Mouse (Mus musculus) liver, embryonic 15.5 days (tissue): Measurements from ENCODE around the gene Lpar5. TPM values are rescaled to one million over a fixed set of nuclear protein-coding genes. Genes with fewer than 3 reads are reported as not detected.

Experiments used
- ATAC-seq: fragments of 200-750 bp; cut with Nextera tagmentation; 2 replicates; pipeline ENCODE4 v1.8.0; 2017; ENCODE audit warnings: moderate number of reproducible peaks, mild to moderate bottlenecking, moderate library complexity; ENCODE audit not compliant: insufficient read depth
- H3K27ac ChIP-seq: fragments of 300-500 bp; sonication (generic); replicated peaks from 2 replicates; pipeline ENCODE4 v1.5.1; 2015; ENCODE audit warnings: mild to moderate bottlenecking, inconsistent platforms
- H3K27me3 ChIP-seq: fragments of 300-500 bp; sonication (generic); 2 replicates; pipeline ENCODE4 v1.6.1; 2015; ENCODE audit warnings: mild to moderate bottlenecking, inconsistent platforms
- H3K36me3 ChIP-seq: fragments of 300-500 bp; sonication (generic); replicated peaks from 2 replicates; pipeline ENCODE4 v1.6.1; 2015; ENCODE audit warnings: moderate library complexity, mild to moderate bottlenecking, inconsistent platforms
- H3K4me1 ChIP-seq: fragments of 300-500 bp; sonication (generic); replicated peaks from 2 replicates; pipeline ENCODE4 v1.6.1; 2015; ENCODE audit warnings: inconsistent platforms
- H3K4me2 ChIP-seq: fragments of 300-500 bp; sonication (generic); 2 replicates; pipeline ENCODE4 v1.6.1; 2015; ENCODE audit warnings: moderate library complexity, mild to moderate bottlenecking, inconsistent platforms
- H3K4me3 ChIP-seq: fragments of 300-500 bp; sonication (generic); replicated peaks from 2 replicates; pipeline ENCODE4 v1.5.1; 2015; ENCODE audit warnings: mild to moderate bottlenecking, inconsistent platforms
- H3K9ac ChIP-seq: fragments of 300-500 bp; sonication (generic); 2 replicates; pipeline ENCODE4 v1.6.1; 2015; ENCODE audit warnings: moderate library complexity, mild to moderate bottlenecking, inconsistent platforms
- H3K9me3 ChIP-seq: fragments of 300-500 bp; sonication (generic); replicated peaks from 2 replicates; pipeline ENCODE4 v1.6.1; 2016; ENCODE audit warnings: inconsistent platforms
- WGBS: fragments of 180-500 bp; shearing (Covaris S2); methylation state at CpG from one replicate; pipeline ENCODE4 v1.1.7; 2015; ENCODE audit warnings: mixed read lengths; ENCODE audit not compliant: insufficient replicate concordance; 5-methylcytosine and 5-hydroxymethylcytosine counted together
- polyA plus RNA-seq: library from polyadenylated mRNA; unstranded; fragments of >200 nt; fragmentation: Nextera tagmentation; extraction: Ambion mirVana; gene quantifications from 2 replicates; pipeline ENCODE4 v1.2.1, GENCODE M21; 2015

Lpar5 gene
- polyA plus RNA-seq, 1 experiment from 2014 or later: 1.3 TPM

- Histone ChIP-seq H3K4me1 (peaks cover 60% of the 10 kb centered on the region), H3K4me2 (peak overlapping the region; percentile 89), H3K27me3 (no peaks in the 10 kb centered on the region), H3K27ac (peak overlapping the region; percentile 94), H3K9ac (peak overlapping the region; percentile 79), H3K9me3 (no peaks in the 10 kb centered on the region), H3K4me3 (peak overlapping the region; percentile 79), H3K36me3 (peaks cover 39% of the 10 kb centered on the region)
- ATAC-seq: peak; percentile 35
- under 1% methylated on average over 43 of the region's 44 CpGs for whole genome bisulfite sequencing
Measured at GRCm38 (mm10) chr6:125096597-125097345, 29.1 kb downstream of the Lpar5 start.

GRCm38 (mm10) chr6:125097346-125097689, 29.6 kb downstream of the Lpar5 start:
- Histone ChIP-seq H3K4me2 (peak overlapping the region; percentile 89), H3K4me3 (peak overlapping the region; percentile 79), H3K27me3 (no peaks in the 10 kb centered on the region), H3K4me1 (peaks cover 64% of the 10 kb centered on the region), H3K9ac (peak overlapping the region; percentile 79), H3K9me3 (no peaks in the 10 kb centered on the region), H3K27ac (peak overlapping the region; percentile 94), H3K36me3 (peaks cover 45% of the 10 kb centered on the region)
- WGBS: 1% methylated on average over 12 of the region's 12 CpGs
- peak; percentile 2; the same call in 1 of the 2 replicates for ATAC-seq

- H3K9me3 ChIP-seq: no peaks in the 10 kb centered on the region
- H3K4me3 ChIP-seq: peak overlapping the region; percentile 79
- peak overlapping the region; percentile 89 for H3K4me2 ChIP-seq
- no peaks in the 10 kb centered on the region for H3K27me3 ChIP-seq
- 55% methylated on average over 8 of the region's 8 CpGs for WGBS
- H3K9ac ChIP-seq: peak overlapping the region; percentile 79
- H3K27ac ChIP-seq: 0 out of 2 replicates have a peak overlapping the region, but pooled peaks have one; percentile 55
- H3K36me3 ChIP-seq: peaks cover 51% of the 10 kb centered on the region
- no peak for ATAC-seq
- peaks cover 66% of the 10 kb centered on the region for H3K4me1 ChIP-seq
Measured at GRCm38 (mm10) chr6:125097951-125098350, 30.2 kb downstream of the Lpar5 start.

- Histone ChIP-seq H3K4me1 (peaks cover 72% of the 10 kb centered on the region), H3K9me3 (no peaks in the 10 kb centered on the region), H3K27me3 (no peaks in the 10 kb centered on the region), H3K4me2 (peak overlapping the region; percentile 89), H3K27ac (peak overlapping the region; percentile 55; the same call in 1 of the 2 replicates), H3K4me3 (peak overlapping the region; percentile 79), H3K9ac (peak overlapping the region; percentile 79; the same call in 1 of the 2 replicates), H3K36me3 (peaks cover 55% of the 10 kb centered on the region)
- ATAC-seq: no peak
- WGBS: 66% methylated on average over 3 of the region's 3 CpGs
Measured at GRCm38 (mm10) chr6:125098513-125098912, 30.8 kb downstream of the Lpar5 start.

GRCm38 (mm10) chr6:125099421-125099971, 31.8 kb downstream of the Lpar5 start:
- peaks cover 78% of the 10 kb centered on the region for H3K4me1 ChIP-seq
- H3K4me3 ChIP-seq: no peak overlapping the region
- H3K27ac ChIP-seq: peak overlapping the region; percentile 55
- WGBS: 59% methylated on average over 5 of the region's 5 CpGs
- peak overlapping the region; percentile 89 for H3K4me2 ChIP-seq
- no peaks in the 10 kb centered on the region for H3K27me3 ChIP-seq
- ATAC-seq: no peak
- peaks cover 58% of the 10 kb centered on the region for H3K36me3 ChIP-seq
- H3K9ac ChIP-seq: peak overlapping the region; percentile 6; the same call in 1 of the 2 replicates
- H3K9me3 ChIP-seq: no peaks in the 10 kb centered on the region

- Histone ChIP-seq H3K36me3 (peaks cover 77% of the 10 kb centered on the region), H3K4me1 (peaks cover 70% of the 10 kb centered on the region)
- ATAC-seq: no peak
Measured at GRCm38 (mm10) chr6:125101444-125101843, 33.7 kb downstream of the Lpar5 start.

GRCm38 (mm10) chr6:125104223-125104622, 36.5 kb downstream of the Lpar5 start:
- Histone ChIP-seq H3K9me3 (no peaks in the 10 kb centered on the region), H3K36me3 (peaks cover 91% of the 10 kb centered on the region), H3K9ac (no peak overlapping the region), H3K4me1 (peaks cover 45% of the 10 kb centered on the region), H3K4me2 (peak overlapping the region; percentile 57), H3K4me3 (no peak overlapping the region; the same call in 1 of the 2 replicates), H3K27me3 (no peaks in the 10 kb centered on the region), H3K27ac (peak overlapping the region; percentile 93)
- 28% methylated on average over 4 of the region's 4 CpGs for WGBS
- peak; percentile 99 for ATAC-seq

More at GRCm38 (mm10) chr6:125101444-125101843, 33.7 kb downstream of the Lpar5 start:
- H3K4me3 ChIP-seq: no peak overlapping the region
- 88% methylated on average over 9 of the region's 9 CpGs for WGBS
- H3K9me3 ChIP-seq: no peaks in the 10 kb centered on the region
- no peaks in the 10 kb centered on the region for H3K27me3 ChIP-seq
- H3K9ac ChIP-seq: no peak overlapping the region
- H3K4me2 ChIP-seq: no peak overlapping the region
- H3K27ac ChIP-seq: no peak overlapping the region

GRCm38 (mm10) chr6:125107705-125108104, 40.0 kb downstream of the Lpar5 start:
- Histone ChIP-seq H3K4me2 (no peak overlapping the region), H3K4me1 (peaks cover 26% of the 10 kb centered on the region), H3K36me3 (peaks cover 91% of the 10 kb centered on the region), H3K27ac (no peak overlapping the region), H3K9ac (no peak overlapping the region), H3K9me3 (no peaks in the 10 kb centered on the region), H3K27me3 (no peaks in the 10 kb centered on the region), H3K4me3 (no peak overlapping the region)
- WGBS: 93% methylated on average over 2 of the region's 2 CpGs
- no peak for ATAC-seq

- no peak overlapping the region for H3K4me3 ChIP-seq
- peaks cover 100% of the 10 kb centered on the region for H3K36me3 ChIP-seq
- 88% methylated on average over 14 of the region's 14 CpGs for WGBS
- H3K4me2 ChIP-seq: no peak overlapping the region
- no peak for ATAC-seq
- H3K27ac ChIP-seq: no peak overlapping the region
- H3K4me1 ChIP-seq: peaks cover 9% of the 10 kb centered on the region
- H3K9ac ChIP-seq: no peak overlapping the region
- no peaks in the 10 kb centered on the region for H3K27me3 ChIP-seq
- H3K9me3 ChIP-seq: no peaks in the 10 kb centered on the region
Measured at GRCm38 (mm10) chr6:125109371-125109770, 41.7 kb downstream of the Lpar5 start.

- Histone ChIP-seq H3K4me3 (no peak overlapping the region), H3K27me3 (no peaks in the 10 kb centered on the region), H3K4me1 (no peaks in the 10 kb centered on the region), H3K9ac (no peak overlapping the region), H3K27ac (no peak overlapping the region), H3K4me2 (no peak overlapping the region), H3K9me3 (no peaks in the 10 kb centered on the region), H3K36me3 (peaks cover 98% of the 10 kb centered on the region)
- 88% methylated on average over 7 of the region's 7 CpGs for WGBS
- ATAC-seq: no peak
Measured at GRCm38 (mm10) chr6:125110927-125111326, 43.2 kb downstream of the Lpar5 start.

GRCm38 (mm10) chr6:125112553-125112952, 44.8 kb downstream of the Lpar5 start:
- WGBS: 78% methylated on average over 11 of the region's 11 CpGs
- no peak overlapping the region for H3K27ac ChIP-seq
- H3K4me2 ChIP-seq: no peak overlapping the region
- no peak overlapping the region for H3K9ac ChIP-seq
- H3K27me3 ChIP-seq: no peaks in the 10 kb centered on the region
- no peaks in the 10 kb centered on the region for H3K9me3 ChIP-seq
- H3K4me1 ChIP-seq: no peaks in the 10 kb centered on the region
- peaks cover 98% of the 10 kb centered on the region for H3K36me3 ChIP-seq
- no peak for ATAC-seq
- no peak overlapping the region for H3K4me3 ChIP-seq
